Mouse (Mus musculus) kidney, embryonic 14.5 days (tissue): ENCODE measurements at regions not wholly inside any gene's neighbourhood (a gene's known extent, or its start where the extent isn't known, plus 50 kb on each side); places are given as distances from the start of the nearest gene placed in this dataset.

Experiments
- ATAC-seq: fragments of 200-750 bp; cut with Nextera tagmentation; 2 replicates; pipeline ENCODE4 v1.8.0; 2017; ENCODE audit warnings: moderate number of reproducible peaks, mild to moderate bottlenecking, moderate TSS enrichment, moderate library complexity; ENCODE audit not compliant: low FRiP score, low TSS enrichment
- H3K27ac ChIP-seq: fragments of 300-500 bp; sonication (generic); 2 replicates; pipeline ENCODE4 v1.5.1; 2014; ENCODE audit warnings: low read depth, mild to moderate bottlenecking, low read length, moderate library complexity, mixed read lengths
- H3K27me3 ChIP-seq: fragments of 300-500 bp; sonication (generic); 2 replicates; pipeline ENCODE4 v1.6.1; 2014; ENCODE audit warnings: mild to moderate bottlenecking, low read length; ENCODE audit not compliant: control insufficient read depth, insufficient read depth
- H3K36me3 ChIP-seq: fragments of 300-500 bp; sonication (generic); 2 replicates; pipeline ENCODE4 v1.6.1; 2014; ENCODE audit warnings: low read length, mixed read lengths; ENCODE audit not compliant: control insufficient read depth, insufficient read depth
- H3K4me1 ChIP-seq: fragments of 300-500 bp; sonication (generic); 2 replicates; pipeline ENCODE4 v1.6.1; 2014; ENCODE audit warnings: low read length, mixed read lengths; ENCODE audit not compliant: control insufficient read depth, insufficient read depth
- H3K4me2 ChIP-seq: fragments of 300-500 bp; sonication (generic); replicated peaks from 2 replicates; pipeline ENCODE4 v1.6.1; 2014; ENCODE audit warnings: low read depth, mild to moderate bottlenecking, low read length
- H3K4me3 ChIP-seq: fragments of 300-500 bp; sonication (generic); 2 replicates; pipeline ENCODE4 v1.5.1; 2014; ENCODE audit warnings: mild to moderate bottlenecking, low read length
- H3K9ac ChIP-seq: fragments of 300-500 bp; sonication (generic); 2 replicates; pipeline ENCODE4 v1.6.1; 2014; ENCODE audit warnings: low read depth, mild to moderate bottlenecking, low read length, moderate library complexity
- H3K9me3 ChIP-seq: fragments of 300-500 bp; sonication (generic); 2 replicates; pipeline ENCODE4 v1.6.1; 2016; ENCODE audit warnings: low read length; ENCODE audit not compliant: control insufficient read depth
- WGBS: fragments of 180-500 bp; shearing (Covaris S2); extraction: QIAGEN DNeasy Blood & Tissue Kit; methylation state at CpG from one replicate; pipeline ENCODE4 v1.1.7; 2014; 5-methylcytosine and 5-hydroxymethylcytosine counted together

DNA sequence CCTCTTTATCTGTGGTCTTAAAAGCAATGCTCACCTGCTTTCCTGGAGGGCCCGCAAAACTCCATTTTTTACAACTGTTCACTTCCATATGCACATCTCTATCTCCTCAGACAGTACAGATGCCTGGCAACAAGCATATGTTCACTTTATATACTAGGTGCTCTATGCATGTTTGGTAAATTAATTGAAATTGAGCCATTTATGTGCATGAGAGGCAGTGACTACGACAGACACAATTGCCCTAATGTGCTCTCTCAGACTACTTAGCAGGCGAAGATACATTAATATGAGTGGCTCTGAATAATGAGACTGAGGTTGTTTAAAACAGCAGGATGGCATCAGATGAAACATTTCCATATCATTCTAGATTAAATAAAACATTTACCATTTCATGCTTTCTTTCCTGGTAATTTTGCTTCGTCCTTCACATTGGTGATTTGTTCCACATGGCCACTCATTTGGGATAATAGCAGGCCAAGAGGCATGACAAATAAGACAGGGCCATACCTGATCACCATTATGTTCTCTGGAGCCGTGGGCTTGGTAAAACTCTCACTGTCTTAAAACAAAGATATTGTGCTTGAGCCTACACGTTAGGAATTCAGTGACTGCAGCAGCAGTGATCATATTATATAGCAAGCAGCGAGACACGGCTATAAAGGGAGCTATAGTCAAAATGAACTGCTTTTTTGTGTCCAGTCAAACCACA, 140.2 kb upstream of the Fshr start:
- H3K4me3 ChIP-seq, result no peak overlapping the region
- H3K36me3 ChIP-seq, result no peaks in the 10 kb centered on the region
- ATAC-seq, result no peak
- H3K9me3 ChIP-seq, result no peaks in the 10 kb centered on the region
- WGBS, result 62% methylated on average over 8 of the region's 8 CpGs
- no peak overlapping the region for H3K4me2 ChIP-seq
- H3K27me3 ChIP-seq, result no peaks in the 10 kb centered on the region
- no peaks in the 10 kb centered on the region for H3K4me1 ChIP-seq
- H3K27ac ChIP-seq, result no peak overlapping the region
- H3K9ac ChIP-seq, result no peak overlapping the region

DNA sequence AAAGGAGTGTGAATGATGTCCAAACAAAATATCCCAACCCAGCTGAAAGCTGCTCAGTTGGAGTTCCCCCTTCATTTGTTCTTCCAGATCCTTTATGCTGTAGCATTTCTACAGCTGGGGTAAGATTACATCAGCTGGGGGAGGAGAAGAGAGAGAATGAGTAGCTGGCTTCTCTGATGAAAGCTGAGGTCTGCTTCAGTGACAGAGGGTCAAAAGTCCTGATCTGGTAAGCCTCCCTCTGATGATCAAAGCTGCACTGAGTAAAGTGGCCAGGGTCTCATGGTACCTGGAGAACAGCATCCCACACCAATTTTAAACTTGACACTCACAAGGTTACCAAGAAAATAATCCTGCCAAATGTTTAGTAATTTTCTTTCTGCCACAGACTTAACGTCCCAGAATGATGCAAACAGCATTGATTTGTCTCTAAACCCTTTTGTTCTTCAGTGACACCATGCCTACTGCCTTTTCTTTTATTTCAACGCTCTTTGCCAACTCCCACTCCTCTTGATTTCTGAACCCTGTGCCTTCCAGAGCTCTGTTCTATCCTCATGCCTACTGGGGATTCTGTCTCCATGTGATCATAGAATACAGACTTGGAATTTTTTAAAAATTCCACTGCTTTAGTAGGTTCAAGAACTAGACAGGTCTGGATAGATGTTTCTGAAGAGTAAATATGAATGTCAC, 119.3 kb upstream of the Fshr start:
- Histone ChIP-seq H3K36me3 (no peaks in the 10 kb centered on the region), H3K4me2 (no peak overlapping the region), H3K9ac (no peak overlapping the region), H3K4me1 (no peaks in the 10 kb centered on the region), H3K27ac (no peak overlapping the region), H3K27me3 (no peaks in the 10 kb centered on the region), H3K9me3 (no peaks in the 10 kb centered on the region), H3K4me3 (no peak overlapping the region)
- ATAC-seq, result peak; percentile 72
- 23% methylated on average over 2 of the region's 2 CpGs for WGBS

DNA sequence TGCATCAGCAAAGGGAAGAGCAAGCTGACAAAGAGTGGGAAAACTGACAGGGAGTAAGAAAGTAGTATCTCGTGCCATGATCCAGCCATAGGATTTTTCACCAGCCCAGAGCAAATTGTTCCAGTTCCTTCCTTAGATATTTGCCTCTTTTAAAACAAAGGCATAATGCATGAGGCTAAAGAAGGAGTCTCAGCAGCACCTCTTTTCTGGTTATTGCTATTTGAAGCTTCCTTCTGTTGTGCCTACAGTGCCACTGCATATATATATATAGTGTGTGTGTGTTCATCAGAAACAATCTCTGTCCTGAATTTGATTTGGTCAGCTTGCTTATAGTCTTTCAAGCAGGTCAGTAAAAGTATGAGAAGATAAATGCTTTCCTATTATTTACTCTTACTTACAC, 117.9 kb upstream of the Fshr start:
- ATAC-seq, result no peak
- 93% methylated on average over 1 of the region's 1 CpGs for WGBS

DNA sequence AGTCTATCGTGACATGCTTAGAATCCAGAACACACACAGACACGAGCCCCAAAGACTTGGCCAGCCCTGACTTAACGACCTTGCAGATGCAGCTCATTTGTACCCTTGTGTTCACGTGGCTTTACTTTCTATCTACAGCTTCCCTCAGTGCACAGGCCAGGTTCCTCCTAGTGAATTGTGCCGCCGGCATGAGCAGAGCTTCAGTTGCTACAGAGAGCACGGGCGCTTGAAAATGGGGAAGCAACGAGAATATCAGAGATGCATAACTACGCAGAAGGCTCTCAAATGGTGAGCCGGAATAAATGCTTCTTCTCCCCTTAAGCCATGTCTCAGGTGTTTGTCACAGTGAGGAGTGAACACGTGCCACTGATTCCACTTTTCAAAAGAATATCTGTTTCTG, 110.7 kb upstream of the Fshr start:
- WGBS, result 87% methylated on average over 12 of the region's 12 CpGs
- Histone ChIP-seq H3K27ac (no peak overlapping the region), H3K9me3 (no peaks in the 10 kb centered on the region), H3K4me1 (no peaks in the 10 kb centered on the region), H3K4me3 (no peak overlapping the region), H3K9ac (no peak overlapping the region), H3K36me3 (no peaks in the 10 kb centered on the region), H3K27me3 (no peaks in the 10 kb centered on the region), H3K4me2 (no peak overlapping the region)
- ATAC-seq, result no peak

More for the DNA sequence above, 117.9 kb upstream of the Fshr start:
- Histone ChIP-seq H3K4me3 (no peak overlapping the region), H3K27me3 (no peaks in the 10 kb centered on the region), H3K4me1 (no peaks in the 10 kb centered on the region), H3K9me3 (no peaks in the 10 kb centered on the region), H3K36me3 (no peaks in the 10 kb centered on the region), H3K27ac (no peak overlapping the region), H3K4me2 (no peak overlapping the region), H3K9ac (no peak overlapping the region)

DNA sequence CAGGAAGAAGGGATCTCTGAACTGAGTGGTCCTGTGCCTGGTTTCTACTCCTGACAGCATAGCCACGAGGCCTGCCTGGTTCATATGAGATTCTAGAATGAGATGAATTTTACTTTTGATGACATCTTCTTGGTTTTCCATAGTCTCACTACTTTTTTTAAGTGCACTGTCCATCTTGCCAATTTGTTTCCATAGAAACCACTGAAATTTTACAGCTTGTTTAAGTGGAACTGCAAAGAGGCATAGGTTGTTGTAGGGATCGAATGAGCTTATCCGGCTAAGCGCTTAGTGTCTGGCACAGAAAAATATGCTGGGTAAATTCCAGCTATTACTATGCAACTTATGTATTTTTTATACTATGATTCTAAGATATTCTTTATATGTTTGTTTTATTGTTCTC, 100.8 kb upstream of the Fshr start:
- H3K4me2 ChIP-seq, result no peak overlapping the region
- no peak overlapping the region for H3K9ac ChIP-seq
- H3K36me3 ChIP-seq, result no peaks in the 10 kb centered on the region
- no peaks in the 10 kb centered on the region for H3K9me3 ChIP-seq
- H3K4me3 ChIP-seq, result no peak overlapping the region
- WGBS, result 92% methylated on average over 4 of the region's 4 CpGs
- no peak overlapping the region for H3K27ac ChIP-seq
- no peaks in the 10 kb centered on the region for H3K4me1 ChIP-seq
- ATAC-seq, result no peak
- H3K27me3 ChIP-seq, result no peaks in the 10 kb centered on the region

DNA sequence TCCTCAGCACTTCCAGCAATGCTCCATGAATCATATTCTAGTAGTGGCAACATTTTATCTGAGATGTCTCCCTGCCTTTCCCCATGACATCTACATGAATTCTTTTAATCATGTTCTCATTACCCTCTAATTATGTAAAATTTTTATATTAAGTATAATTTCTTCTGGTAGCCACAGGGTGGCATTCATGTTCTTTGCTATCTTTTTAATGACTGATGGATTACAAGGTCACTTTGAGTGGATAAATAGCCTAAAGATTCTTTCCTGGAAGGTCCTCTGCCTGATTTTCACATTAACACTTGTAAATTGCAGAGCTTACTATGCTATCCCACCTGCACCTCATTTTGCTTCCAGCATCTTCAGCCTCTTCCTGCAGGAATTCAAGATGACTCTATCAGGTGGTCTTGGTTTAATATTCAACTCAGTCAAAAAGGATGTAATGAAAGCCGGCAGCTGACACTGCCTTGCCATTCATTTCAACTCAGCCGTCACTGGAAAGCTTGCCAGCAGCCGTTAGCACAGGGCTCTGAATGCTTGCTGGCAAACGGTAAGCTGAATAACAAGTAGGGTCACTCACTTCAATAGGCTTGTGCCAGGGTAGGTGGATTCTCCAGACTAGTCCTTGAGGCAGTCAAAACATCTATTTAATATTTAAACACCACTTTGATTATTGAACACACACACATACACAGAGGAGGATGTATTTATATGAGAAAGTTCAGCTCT, 97.0 kb upstream of the Fshr start:
- no peak overlapping the region for H3K27ac ChIP-seq
- no peaks in the 10 kb centered on the region for H3K36me3 ChIP-seq
- ATAC-seq, result no peak
- H3K4me2 ChIP-seq, result no peak overlapping the region
- no peak overlapping the region for H3K4me3 ChIP-seq
- no peaks in the 10 kb centered on the region for H3K27me3 ChIP-seq
- no peaks in the 10 kb centered on the region for H3K9me3 ChIP-seq
- H3K9ac ChIP-seq, result no peak overlapping the region
- H3K4me1 ChIP-seq, result no peaks in the 10 kb centered on the region
- WGBS, result 62% methylated on average over 4 of the region's 4 CpGs

DNA sequence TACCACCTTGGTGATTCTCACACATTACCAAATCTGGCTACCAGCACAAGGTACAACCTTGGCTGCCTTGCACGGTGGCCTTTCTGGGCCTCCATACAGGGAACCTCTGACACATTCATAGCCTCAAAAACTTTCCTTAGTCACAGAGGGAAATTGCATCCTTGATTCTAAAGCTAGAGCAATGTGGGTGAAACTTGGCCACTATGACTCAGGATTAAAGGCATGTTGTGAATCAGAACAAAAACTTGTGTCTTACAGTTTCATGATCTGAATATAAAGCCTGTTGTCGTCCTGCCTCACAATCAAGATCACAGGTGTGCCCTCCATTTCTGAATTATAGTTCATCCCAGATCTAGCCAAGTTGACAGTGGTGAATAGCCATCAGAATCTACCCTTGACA, 80.8 kb upstream of the Fshr start:
- Histone ChIP-seq H3K4me2 (no peak overlapping the region), H3K36me3 (no peaks in the 10 kb centered on the region), H3K27me3 (no peaks in the 10 kb centered on the region), H3K4me3 (no peak overlapping the region), H3K9ac (no peak overlapping the region), H3K4me1 (no peaks in the 10 kb centered on the region), H3K9me3 (no peaks in the 10 kb centered on the region), H3K27ac (no peak overlapping the region)
- ATAC-seq, result no peak
- 84% methylated on average over 2 of the region's 2 CpGs for WGBS

DNA sequence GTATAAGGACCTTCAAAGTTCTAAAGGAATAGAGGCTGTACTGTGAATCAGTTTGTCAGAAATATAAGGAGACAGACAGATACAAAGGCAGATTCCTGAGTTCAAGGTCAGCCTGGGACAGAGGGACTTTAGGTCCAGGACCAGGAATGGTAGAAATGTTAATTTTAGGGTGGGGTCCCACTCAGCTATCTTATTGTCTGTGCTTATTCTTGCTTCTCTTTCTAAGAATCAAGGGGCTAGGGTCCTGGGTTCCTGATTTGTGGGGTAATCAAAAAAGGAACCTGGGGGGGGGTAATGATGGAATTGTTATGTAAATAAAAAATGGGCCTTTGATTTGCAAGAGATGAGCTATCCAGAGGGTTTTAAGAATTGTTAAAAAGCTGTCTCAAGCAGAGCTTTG, 71.7 kb upstream of the Fshr start:
- Histone ChIP-seq H3K27me3 (no peaks in the 10 kb centered on the region), H3K4me2 (no peak overlapping the region), H3K4me3 (no peak overlapping the region), H3K9ac (no peak overlapping the region), H3K9me3 (no peaks in the 10 kb centered on the region), H3K27ac (no peak overlapping the region), H3K4me1 (no peaks in the 10 kb centered on the region), H3K36me3 (no peaks in the 10 kb centered on the region)
- ATAC-seq, result no peak

DNA sequence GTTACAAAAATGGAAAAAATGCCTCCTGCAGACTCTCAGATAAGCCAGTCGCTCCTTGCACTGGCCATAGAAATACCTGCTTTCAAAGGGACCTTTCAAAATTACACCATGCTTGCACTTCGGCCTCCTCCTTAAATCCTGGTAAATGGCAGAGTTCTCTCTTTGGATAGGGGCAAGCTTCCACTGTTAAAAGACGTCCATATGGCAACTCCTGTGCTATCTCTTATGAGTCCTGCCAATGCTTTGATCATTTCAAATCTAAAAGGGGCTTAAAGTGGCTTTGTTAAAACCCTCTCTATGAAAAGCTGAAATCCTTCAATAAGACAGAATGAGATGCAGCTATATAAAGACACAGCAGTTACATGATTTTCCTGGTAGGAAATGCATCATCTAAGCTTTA, 55.2 kb upstream of the Fshr start:
- no peak overlapping the region for H3K9ac ChIP-seq
- H3K27ac ChIP-seq, result no peak overlapping the region
- no peak for ATAC-seq
- no peak overlapping the region for H3K4me2 ChIP-seq
- H3K27me3 ChIP-seq, result no peaks in the 10 kb centered on the region
- no peaks in the 10 kb centered on the region for H3K9me3 ChIP-seq
- 79% methylated on average over 3 of the region's 3 CpGs for WGBS
- H3K4me1 ChIP-seq, result no peaks in the 10 kb centered on the region
- H3K36me3 ChIP-seq, result no peaks in the 10 kb centered on the region
- H3K4me3 ChIP-seq, result no peak overlapping the region
